Mouse (Mus musculus) ES-Bruce4 (cell line): ENCODE results near the gene Tmem203. TPM values are rescaled to one million over a fixed set of nuclear protein-coding genes. Genes with fewer than 3 reads are reported as not detected.

Source experiments
- H3K27ac ChIP-seq: 2 replicates; pipeline ENCODE4 v1.5.1; 2012; ENCODE audit warnings: low read length, inconsistent platforms; ENCODE audit not compliant: insufficient read depth
- H3K27me3 ChIP-seq: 2 replicates; pipeline ENCODE4 v1.6.1; 2012; ENCODE audit warnings: mild to moderate bottlenecking, low read length, inconsistent platforms; ENCODE audit not compliant: control insufficient read depth, poor library complexity, insufficient read depth, severe bottlenecking
- H3K36me3 ChIP-seq: 2 replicates; pipeline ENCODE4 v1.6.1; 2012; ENCODE audit warnings: inconsistent platforms, mild to moderate bottlenecking, low read length, moderate library complexity; ENCODE audit not compliant: control insufficient read depth, poor library complexity, insufficient read depth, severe bottlenecking
- H3K4me1 ChIP-seq: one replicate; pipeline ENCODE4 v1.8.1; 2011; ENCODE audit warnings: low read length; ENCODE audit not compliant: control insufficient read depth, insufficient read depth
- H3K4me3 ChIP-seq: 2 replicates; pipeline ENCODE4 v1.5.1; 2011; ENCODE audit warnings: low read depth, mild to moderate bottlenecking, low read length
- H3K9ac ChIP-seq: 2 replicates; pipeline ENCODE4 v1.6.1; 2012; ENCODE audit warnings: low read depth, mild to moderate bottlenecking, inconsistent platforms; ENCODE audit not compliant: poor library complexity, severe bottlenecking
- H3K9me3 ChIP-seq: replicated peaks from 2 replicates; pipeline ENCODE4 v1.6.1; 2012; ENCODE audit warnings: mild to moderate bottlenecking, low read length, inconsistent platforms; ENCODE audit not compliant: control insufficient read depth, poor library complexity, insufficient read depth, severe bottlenecking
- CTCF ChIP-seq: IDR thresholded peaks from one replicate; pipeline ENCODE4 v1.8.1; 2011; ENCODE audit warnings: low read depth, low read length
- EP300 ChIP-seq: IDR thresholded peaks from 2 replicates; pipeline ENCODE4 v1.6.1; 2011; ENCODE audit warnings: low read depth, low read length; ENCODE audit not compliant: insufficient read depth
- POLR2A ChIP-seq: IDR thresholded peaks from one replicate; pipeline ENCODE4 v1.8.1; 2011; ENCODE audit warnings: low read length; ENCODE audit not compliant: insufficient read depth
- polyA plus RNA-seq: library from polyadenylated mRNA; stranded (reverse); fragments of >200 nt; gene quantifications from 2 replicates; pipeline ENCODE4 v1.2.4, GENCODE M21; 2011; ENCODE audit warnings: low read depth; ENCODE audit not compliant: missing spikeins, insufficient read depth, insufficient read length

Tmem203 gene
- polyA plus RNA-seq, 1 experiment = 7.6 TPM

DNA sequence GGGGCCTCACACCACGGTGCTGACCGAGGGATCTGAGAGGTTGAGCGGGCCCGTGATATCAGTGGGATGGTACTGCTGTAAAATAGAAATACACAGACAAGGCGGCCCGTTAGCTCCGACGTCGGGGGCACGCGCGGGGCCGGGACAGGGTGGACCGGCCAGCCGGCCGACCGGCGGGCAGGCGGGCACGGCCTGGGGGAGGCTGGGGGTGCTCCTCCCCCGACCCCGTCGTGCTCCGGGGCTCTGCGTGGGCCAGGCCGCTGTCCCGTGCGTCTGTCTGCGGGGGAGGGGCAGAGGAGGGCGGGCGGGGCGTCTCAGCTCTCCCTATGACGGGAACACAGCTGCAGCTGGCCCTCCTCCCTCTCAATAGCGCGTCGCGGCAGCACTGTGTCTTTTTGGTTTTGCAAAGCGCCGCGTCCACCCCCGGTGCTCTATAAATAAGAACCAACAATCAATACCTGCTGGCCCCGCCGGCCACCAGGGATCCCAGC lies 36.9 kb downstream of the Tmem203 start:
- no peaks in the 10 kb centered on the region for H3K4me1 ChIP-seq
- no peaks in the 10 kb centered on the region for H3K9me3 ChIP-seq
- H3K4me3 ChIP-seq = peak overlapping the region; percentile 22; the same call in 1 of the 2 replicates
- H3K27ac ChIP-seq = no peak overlapping the region
- TF ChIP-seq EP300 (no peak), POLR2A (no peak), CTCF (no peak)
- H3K36me3 ChIP-seq = no peaks in the 10 kb centered on the region
- peaks cover 11% of the 10 kb centered on the region; the same call in 1 of the 2 replicates for H3K27me3 ChIP-seq
- 0 out of 2 replicates have a peak overlapping the region, but pooled peaks have one; percentile 9 for H3K9ac ChIP-seq

DNA sequence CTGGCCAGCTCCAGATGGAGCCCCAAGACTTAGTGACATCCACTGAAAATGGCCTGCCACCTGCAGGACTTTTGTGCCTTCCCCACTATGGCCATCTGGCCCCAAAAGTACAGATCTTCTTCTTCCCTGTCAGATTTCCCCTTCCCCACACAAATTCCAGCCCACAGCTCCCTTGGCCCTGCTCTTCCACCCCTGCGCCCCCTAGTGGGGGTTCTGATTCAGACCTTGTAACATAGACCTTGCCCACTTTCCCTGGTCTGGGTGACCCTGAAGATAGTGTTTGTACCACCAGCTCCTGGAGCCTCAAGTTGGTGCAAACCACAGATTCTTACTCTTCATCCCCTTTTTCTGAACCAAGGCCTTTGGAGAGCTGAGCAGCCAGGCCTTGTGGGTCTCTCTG lies 37.6 kb downstream of the Tmem203 start:
- no peak overlapping the region for H3K27ac ChIP-seq
- no peak overlapping the region for H3K4me3 ChIP-seq
- TF ChIP-seq POLR2A (no peak), CTCF (peak; percentile 82)
- H3K9me3 ChIP-seq = no peaks in the 10 kb centered on the region
- no peaks in the 10 kb centered on the region for H3K36me3 ChIP-seq
- no peaks in the 10 kb centered on the region for H3K4me1 ChIP-seq
- H3K27me3 ChIP-seq = peaks cover 11% of the 10 kb centered on the region; the same call in 1 of the 2 replicates
- H3K9ac ChIP-seq = no peak overlapping the region

DNA sequence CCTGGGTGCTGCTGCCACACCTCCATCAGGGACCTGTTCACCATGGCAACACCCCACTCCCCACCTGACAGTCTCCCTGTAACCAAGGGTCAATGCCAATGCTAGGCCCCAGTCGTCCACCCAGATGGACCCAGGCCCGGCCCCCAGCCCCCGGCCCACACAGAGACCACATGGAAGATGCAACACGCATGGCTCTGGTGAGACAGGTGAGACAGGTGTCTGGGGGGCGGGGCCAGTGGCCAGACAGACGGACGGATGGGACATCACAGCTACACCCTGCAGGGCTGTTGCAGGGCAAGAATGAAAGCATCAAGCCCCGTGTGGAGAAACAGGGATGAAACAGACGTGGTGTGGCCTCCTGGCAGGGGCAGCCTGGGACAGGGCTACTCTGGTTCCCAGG lies 38.5 kb downstream of the Tmem203 start:
- H3K4me1 ChIP-seq = no peaks in the 10 kb centered on the region

DNA sequence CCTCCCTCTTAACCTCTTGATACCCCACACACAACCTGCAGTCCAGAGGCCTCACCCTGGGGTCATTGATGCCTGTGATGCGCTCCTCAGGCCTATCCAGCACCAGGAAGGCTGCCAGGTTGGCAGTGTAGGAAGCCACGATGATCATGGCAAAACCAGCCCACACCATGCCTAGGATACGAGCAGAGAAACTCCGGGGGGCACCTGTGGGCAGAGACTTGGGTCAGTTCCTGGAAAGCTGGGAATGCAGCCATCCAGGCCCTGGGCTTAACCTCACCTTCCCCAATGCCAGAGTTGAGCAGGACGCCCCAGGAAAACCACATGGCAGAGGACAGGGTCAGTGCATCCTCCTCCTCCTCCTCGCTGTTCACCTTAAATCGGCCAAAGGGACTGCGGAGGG lies 41.9 kb downstream of the Tmem203 start:
- Histone ChIP-seq H3K9me3 (no peaks in the 10 kb centered on the region), H3K27me3 (0 out of 2 replicates have a peak, but pooled peaks cover 4% of the 10 kb centered on the region), H3K4me1 (no peaks in the 10 kb centered on the region), H3K9ac (no peak overlapping the region), H3K4me3 (no peak overlapping the region), H3K36me3 (no peaks in the 10 kb centered on the region), H3K27ac (no peak overlapping the region)
- no peak for TF ChIP-seq CTCF
- no peak for TF ChIP-seq POLR2A
- TF ChIP-seq EP300 = no peak

More for the DNA sequence above, 38.5 kb downstream of the Tmem203 start:
- H3K4me3 ChIP-seq = no peak overlapping the region
- H3K9me3 ChIP-seq = no peaks in the 10 kb centered on the region
- H3K9ac ChIP-seq = no peak overlapping the region
- H3K27ac ChIP-seq = no peak overlapping the region
- H3K36me3 ChIP-seq = no peaks in the 10 kb centered on the region
- no peak for TF ChIP-seq POLR2A
- no peak for TF ChIP-seq CTCF
- TF ChIP-seq EP300 = no peak
- peaks cover 11% of the 10 kb centered on the region; the same call in 1 of the 2 replicates for H3K27me3 ChIP-seq

DNA sequence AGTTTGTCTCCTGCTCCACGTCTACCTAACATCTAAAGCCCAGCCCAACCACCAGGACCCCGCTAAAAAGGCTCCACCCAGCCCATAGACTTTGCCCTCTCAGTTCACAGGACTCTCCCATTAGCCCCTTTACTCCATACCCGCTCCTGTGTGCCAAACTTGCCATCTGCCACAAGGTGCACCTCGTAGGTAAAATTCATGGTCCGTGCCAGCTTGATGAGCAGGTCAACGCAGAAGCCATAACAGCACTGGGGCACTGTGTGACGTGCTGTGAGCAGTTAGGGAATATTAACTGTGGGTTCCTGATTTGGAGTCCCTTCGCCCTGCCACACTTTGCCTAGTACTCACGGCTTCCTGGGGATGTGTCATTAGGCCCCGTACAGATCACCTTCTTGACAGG lies 42.8 kb downstream of the Tmem203 start:
- Histone ChIP-seq H3K36me3 (no peaks in the 10 kb centered on the region), H3K4me3 (no peak overlapping the region), H3K9ac (no peak overlapping the region), H3K27me3 (no peaks in the 10 kb centered on the region), H3K9me3 (no peaks in the 10 kb centered on the region), H3K27ac (no peak overlapping the region), H3K4me1 (no peaks in the 10 kb centered on the region)
- TF ChIP-seq EP300 (no peak), POLR2A (no peak), CTCF (no peak)

DNA sequence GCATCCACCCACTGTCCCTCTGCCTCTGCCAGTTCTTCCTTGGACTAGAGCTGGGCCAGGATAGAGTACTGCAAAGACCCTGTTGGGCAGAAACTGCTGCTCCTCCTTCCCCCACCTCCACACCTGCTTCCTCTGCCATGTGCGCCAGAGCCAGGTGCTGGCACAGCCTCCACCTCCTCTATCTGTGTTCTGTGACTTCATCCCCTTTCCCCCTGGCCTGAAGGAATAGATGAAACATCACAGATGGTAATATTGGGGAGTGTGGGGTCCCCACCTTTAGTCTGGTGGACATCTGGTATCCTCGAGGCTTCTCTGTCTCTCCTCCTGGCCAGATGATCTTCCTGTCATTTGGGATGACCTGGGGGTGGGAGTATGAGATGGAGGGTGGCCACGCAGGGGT lies 48.2 kb downstream of the Tmem203 start:
- H3K4me3 ChIP-seq = no peak overlapping the region
- no peak overlapping the region for H3K9ac ChIP-seq
- no peaks in the 10 kb centered on the region for H3K9me3 ChIP-seq
- no peaks in the 10 kb centered on the region for H3K36me3 ChIP-seq
- no peaks in the 10 kb centered on the region for H3K4me1 ChIP-seq
- H3K27ac ChIP-seq = no peak overlapping the region
- H3K27me3 ChIP-seq = no peaks in the 10 kb centered on the region
- no peak for TF ChIP-seq POLR2A
- no peak for TF ChIP-seq EP300
- no peak for TF ChIP-seq CTCF
